Mouse (Mus musculus): ENCODE measurements around the gene Mnt.

DNA sequence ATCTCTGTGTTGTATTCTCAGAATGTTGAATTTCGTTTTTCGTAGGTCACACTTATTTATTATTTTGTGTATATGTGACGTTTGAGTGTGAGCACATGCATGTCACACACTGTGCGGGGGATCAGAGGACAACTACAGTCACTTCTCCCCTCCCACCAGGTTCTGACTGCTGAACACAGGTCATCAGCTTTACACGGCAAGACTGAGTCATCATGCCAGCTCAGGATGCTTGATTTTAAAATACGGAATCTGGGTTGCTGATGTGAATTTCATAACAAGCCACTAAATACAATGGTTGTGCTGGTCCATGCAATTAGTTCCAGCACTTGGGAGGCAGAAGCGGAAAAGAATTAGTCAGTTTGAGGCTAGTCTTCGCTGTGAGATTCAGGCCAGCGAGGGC lies 50.3 kb downstream of the Mnt start:
- TF ChIP-seq CTCF (conservative IDR thresholded peaks at IDR 0.05; ENCODE audit: low read length) (no peak), POU5F1 (IDR thresholded peaks at IDR 0.05; ENCODE audit: borderline replicate concordance, low read length) (no peak), NANOG (IDR thresholded peaks at IDR 0.05; ENCODE audit: borderline replicate concordance, low read length) (no peak)

Data from E14TG2a.4 (cell line).